Mouse (Mus musculus) stomach, postnatal 0 days (tissue): Measurements from ENCODE around the gene Ubash3a. TPM values are rescaled to one million over a fixed set of nuclear protein-coding genes. Genes with fewer than 3 reads are reported as not detected.

Experiments used
- ATAC-seq: fragments of 200-750 bp; cut with Nextera tagmentation; 2 replicates; pipeline ENCODE4 v1.8.0; 2017; ENCODE audit not compliant: low FRiP score, low TSS enrichment
- DNase-seq: peaks from one replicate; pipeline ENCODE4 v3.0.0-alpha.2; 2016; ENCODE audit warnings: low spot score
- H3K27ac ChIP-seq: fragments of 300-500 bp; sonication (generic); replicated peaks from 2 replicates; pipeline ENCODE4 v1.5.1; 2014; ENCODE audit warnings: mild to moderate bottlenecking, control low read depth
- H3K27me3 ChIP-seq: fragments of 300-500 bp; sonication (generic); 2 replicates; pipeline ENCODE4 v1.6.1; 2014; ENCODE audit warnings: low read length; ENCODE audit not compliant: control insufficient read depth, insufficient read depth
- H3K36me3 ChIP-seq: fragments of 300-500 bp; sonication (generic); 2 replicates; pipeline ENCODE4 v1.6.1; 2014; ENCODE audit warnings: low read length, mixed read lengths; ENCODE audit not compliant: control insufficient read depth, insufficient read depth
- H3K4me1 ChIP-seq: fragments of 300-500 bp; sonication (generic); replicated peaks from 2 replicates; pipeline ENCODE4 v1.6.1; 2014; ENCODE audit warnings: antibody characterized with exemption; ENCODE audit not compliant: control insufficient read depth, insufficient read depth
- H3K4me2 ChIP-seq: fragments of 300-500 bp; sonication (generic); replicated peaks from 2 replicates; pipeline ENCODE4 v1.6.1; 2014; ENCODE audit warnings: low read depth, mild to moderate bottlenecking, control low read depth, moderate library complexity
- H3K4me3 ChIP-seq: fragments of 300-500 bp; sonication (generic); 2 replicates; pipeline ENCODE4 v1.5.1; 2014; ENCODE audit warnings: low read depth, low read length, control low read depth
- H3K9ac ChIP-seq: fragments of 300-500 bp; sonication (generic); 2 replicates; pipeline ENCODE4 v1.6.1; 2014; ENCODE audit warnings: mild to moderate bottlenecking, low read length, control low read depth, mixed read lengths
- H3K9me3 ChIP-seq: fragments of 300-500 bp; sonication (generic); 2 replicates; pipeline ENCODE4 v1.6.1; 2016; ENCODE audit warnings: low read length; ENCODE audit not compliant: control insufficient read depth
- CTCF ChIP-seq: IDR thresholded peaks from 2 replicates; pipeline ENCODE4 v1.5.1; 2016; ENCODE audit warnings: antibody characterized with exemption, low read depth, mild to moderate bottlenecking, moderate library complexity
- EP300 ChIP-seq: optimal IDR thresholded peaks from 2 replicates; pipeline ENCODE3; 2016; ENCODE audit warnings: antibody characterized with exemption
- WGBS: fragments of 180-500 bp; shearing (Covaris S2); extraction: QIAGEN DNeasy Blood & Tissue Kit; methylation state at CpG from one replicate; pipeline ENCODE4 v1.1.7; 2014; 5-methylcytosine and 5-hydroxymethylcytosine counted together
- polyA plus RNA-seq: library from polyadenylated mRNA; unstranded; fragments of >200 nt; fragmentation: Nextera tagmentation; extraction: Ambion mirVana; gene quantifications from 2 replicates; pipeline ENCODE4 v1.2.1, GENCODE M21; 2015

Gene Ubash3a
- polyA plus RNA-seq, 1 experiment from 2014 or later, result 0.13 TPM

DNA sequence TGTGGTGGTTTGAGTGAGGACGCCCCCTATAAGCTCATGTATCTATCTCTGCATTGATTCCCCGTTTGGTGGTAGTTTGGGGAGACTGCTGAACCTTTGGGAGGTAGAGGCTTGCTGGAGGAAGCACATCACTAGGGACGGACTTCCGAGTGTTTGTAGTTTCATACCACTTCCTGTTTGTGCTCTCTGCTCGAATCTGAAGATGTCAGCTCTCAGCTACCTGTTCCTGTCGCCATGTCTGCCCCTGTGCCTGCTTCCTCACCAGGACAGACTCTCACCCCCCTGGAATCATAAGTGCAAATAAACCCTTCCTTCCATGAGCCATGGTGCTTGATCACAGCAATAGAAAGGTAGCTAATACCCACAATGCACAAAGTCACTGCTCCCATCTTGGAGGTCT, 67.5 kb downstream of the Ubash3a start:
- H3K9ac ChIP-seq, result no peak overlapping the region
- WGBS, result 65% methylated on average over 6 of the region's 6 CpGs
- DNase-seq, result no peak
- no peaks in the 10 kb centered on the region for H3K27me3 ChIP-seq
- H3K4me2 ChIP-seq, result no peak overlapping the region
- no peak for ATAC-seq
- H3K36me3 ChIP-seq, result no peaks in the 10 kb centered on the region
- H3K4me1 ChIP-seq, result 0 out of 2 replicates have a peak, but pooled peaks cover 2% of the 10 kb centered on the region
- TF ChIP-seq EP300, result no peak
- TF ChIP-seq CTCF, result no peak
- no peak overlapping the region for H3K27ac ChIP-seq
- no peaks in the 10 kb centered on the region for H3K9me3 ChIP-seq
- no peak overlapping the region for H3K4me3 ChIP-seq

DNA sequence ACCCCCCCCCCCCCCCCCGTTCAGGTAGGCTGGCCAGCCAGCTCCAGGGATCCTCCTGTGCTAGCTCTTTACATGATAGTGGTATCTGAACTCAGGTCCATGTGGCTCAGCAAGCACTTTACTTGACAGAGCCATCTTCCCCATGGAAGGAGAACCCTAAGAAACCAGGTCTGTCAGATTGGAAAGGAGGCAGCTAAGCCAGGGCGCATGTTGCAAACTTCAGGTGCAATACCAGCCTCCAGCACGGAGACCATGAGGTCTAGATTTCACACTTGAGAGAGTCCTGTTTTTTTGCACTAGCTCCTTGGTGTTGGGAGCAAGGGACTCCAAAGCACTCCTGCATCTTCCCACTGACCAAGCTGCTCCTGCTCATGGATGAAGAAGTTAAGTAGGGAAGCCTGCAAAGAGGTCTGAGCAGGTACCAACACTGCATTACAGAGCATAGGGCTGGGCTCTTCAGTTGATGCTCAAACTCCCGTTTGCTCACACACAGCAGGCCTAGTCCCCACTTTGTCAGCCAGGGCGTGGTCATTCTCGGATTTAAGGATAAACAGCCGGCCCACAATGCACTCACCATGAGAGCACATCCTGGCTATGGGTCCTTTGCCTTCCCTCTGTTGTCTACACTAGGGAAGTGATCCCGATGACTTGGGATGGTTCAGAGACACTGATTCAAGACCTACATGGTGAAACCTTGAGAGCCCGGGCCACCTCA, 68.7 kb downstream of the Ubash3a start:
- Histone ChIP-seq H3K4me1 (0 out of 2 replicates have a peak, but pooled peaks cover 2% of the 10 kb centered on the region), H3K4me2 (peak overlapping the region; percentile 76), H3K36me3 (no peaks in the 10 kb centered on the region), H3K9ac (peak overlapping the region; percentile 55; the same call in 1 of the 2 replicates), H3K4me3 (peak overlapping the region; percentile 49), H3K9me3 (no peaks in the 10 kb centered on the region), H3K27me3 (no peaks in the 10 kb centered on the region), H3K27ac (peak overlapping the region; percentile 58; the same call in 1 of the 2 replicates)
- TF ChIP-seq CTCF (no peak), EP300 (no peak)
- no peak for DNase-seq
- 28% methylated on average over 9 of the region's 9 CpGs for WGBS
- ATAC-seq, result peak; percentile 35

DNA sequence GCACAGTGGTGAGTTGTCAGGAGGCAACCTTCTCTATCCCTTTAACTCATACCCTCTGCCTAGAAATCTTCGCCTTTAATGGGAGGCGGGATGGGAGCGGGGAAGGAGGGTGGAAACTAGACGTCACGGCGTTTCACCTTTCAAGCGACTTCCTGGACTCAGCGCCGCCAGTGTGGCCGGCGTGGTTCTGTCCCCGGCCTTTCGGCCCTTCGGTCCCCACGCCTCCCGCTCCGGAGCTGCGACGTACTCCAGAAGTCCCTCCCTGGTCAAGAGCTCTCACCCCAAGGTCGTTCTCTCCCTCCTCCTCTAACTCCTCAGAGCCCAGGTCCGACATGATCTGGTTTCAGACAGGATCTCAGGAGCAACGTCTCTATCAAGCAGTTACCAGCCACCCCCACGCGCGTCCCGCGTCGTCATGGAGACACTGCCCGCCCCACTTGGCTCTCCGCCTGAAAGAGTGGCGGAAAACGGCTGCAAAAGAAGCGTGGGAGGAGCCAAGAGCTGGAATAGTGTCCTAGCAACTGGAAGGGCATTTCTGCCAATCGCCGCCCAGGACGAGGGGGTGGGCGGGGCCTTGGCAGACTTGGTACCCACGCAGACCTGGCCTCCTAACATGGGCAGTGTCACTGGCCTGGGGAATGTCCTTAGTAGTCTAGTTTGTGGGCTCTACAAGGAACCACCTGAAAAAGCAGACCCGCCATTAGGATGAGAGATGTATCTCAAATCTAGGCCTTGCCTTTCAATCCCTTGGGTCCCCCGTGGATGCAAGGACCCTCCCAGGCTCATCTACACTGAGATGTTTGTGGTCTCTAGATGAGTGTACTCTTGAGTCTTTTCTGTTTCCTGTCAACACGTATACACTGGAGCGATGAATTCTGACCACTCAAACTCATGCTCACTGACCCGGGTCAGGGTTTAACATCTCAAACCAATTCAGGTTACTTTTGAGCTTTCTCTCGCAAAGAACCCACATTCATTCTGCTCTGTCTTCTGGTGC, 69.5 kb downstream of the Ubash3a start, which contains the start of gene Rsph1:
Rsph1 (minus strand) TSS at position 462 of the 997 bp plus-strand sequence.
- H3K4me2 ChIP-seq, result peak within 1 kb of the TSS; percentile 76
- H3K36me3 ChIP-seq, result no peaks in the 10 kb centered on the region
- 11% methylated on average over 44 of the region's 44 CpGs for WGBS
- peak within 1 kb of the TSS; percentile 49 for H3K4me3 ChIP-seq
- ATAC-seq (peak; percentile 91), DNase-seq (peak; percentile 96)
- H3K9me3 ChIP-seq, result no peaks in the 10 kb centered on the region
- H3K27ac ChIP-seq, result peak within 1 kb of the TSS; percentile 58; the same call in 1 of the 2 replicates
- H3K4me1 ChIP-seq, result 0 out of 2 replicates have a peak, but pooled peaks cover 2% of the 10 kb centered on the region
- H3K27me3 ChIP-seq, result no peaks in the 10 kb centered on the region
- TF ChIP-seq CTCF, result no peak
- no peak for TF ChIP-seq EP300
- peak within 1 kb of the TSS; percentile 55 for H3K9ac ChIP-seq

DNA sequence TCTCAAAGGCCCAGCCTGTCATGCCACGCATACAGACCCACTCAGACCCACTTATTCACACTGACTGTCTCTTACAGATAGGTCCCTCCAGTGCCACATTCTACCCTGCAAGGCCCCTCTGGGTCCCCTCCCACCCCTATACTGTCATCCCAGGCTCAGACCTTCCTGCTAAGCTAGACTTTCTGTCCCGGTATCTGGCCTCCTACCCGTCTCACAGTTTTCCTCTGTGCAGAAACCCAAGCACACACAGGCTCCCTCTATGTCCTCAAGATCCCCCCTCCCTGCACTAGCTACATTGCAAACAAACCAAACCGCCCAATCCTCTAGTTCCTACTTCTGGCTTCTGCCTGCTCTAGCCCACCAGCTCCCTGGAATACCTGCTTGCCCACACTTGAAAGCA, 70.3 kb downstream of the Ubash3a start:
- Histone ChIP-seq H3K4me1 (0 out of 2 replicates have a peak, but pooled peaks cover 2% of the 10 kb centered on the region), H3K9me3 (no peaks in the 10 kb centered on the region), H3K4me3 (no peak overlapping the region), H3K4me2 (no peak overlapping the region), H3K27me3 (no peaks in the 10 kb centered on the region), H3K9ac (no peak overlapping the region), H3K36me3 (no peaks in the 10 kb centered on the region), H3K27ac (no peak overlapping the region)
- ATAC-seq (no peak), DNase-seq (no peak)
- WGBS, result 64% methylated on average over 4 of the region's 4 CpGs
- TF ChIP-seq CTCF, result no peak
- TF ChIP-seq EP300, result no peak

DNA sequence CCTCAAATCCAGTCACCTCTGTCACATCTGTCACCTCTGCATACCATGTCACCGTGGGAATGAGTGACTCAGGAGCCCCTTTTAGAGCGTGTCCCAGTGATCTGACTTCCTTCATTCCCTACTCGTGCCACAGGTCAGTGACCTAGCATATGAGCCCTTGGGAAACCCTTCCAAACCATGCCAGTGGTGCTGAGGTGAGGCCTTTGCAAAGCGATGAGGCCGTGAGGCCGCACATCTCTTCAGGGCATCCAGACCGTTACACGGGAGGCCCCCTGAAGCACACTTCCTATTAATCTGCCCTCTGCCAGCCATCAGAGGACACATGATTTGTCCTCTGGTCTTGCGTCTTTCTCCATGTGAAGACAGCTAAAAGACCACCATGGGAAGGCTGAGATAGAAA, 71.9 kb downstream of the Ubash3a start:
- H3K9ac ChIP-seq, result no peak overlapping the region
- WGBS, result 74% methylated on average over 9 of the region's 9 CpGs
- H3K9me3 ChIP-seq, result no peaks in the 10 kb centered on the region
- no peaks in the 10 kb centered on the region for H3K27me3 ChIP-seq
- no peaks in the 10 kb centered on the region for H3K36me3 ChIP-seq
- DNase-seq, result no peak
- ATAC-seq, result no peak
- H3K27ac ChIP-seq, result no peak overlapping the region
- H3K4me2 ChIP-seq, result no peak overlapping the region
- no peak overlapping the region for H3K4me3 ChIP-seq
- 0 out of 2 replicates have a peak, but pooled peaks cover 2% of the 10 kb centered on the region for H3K4me1 ChIP-seq
- TF ChIP-seq CTCF (no peak), EP300 (no peak)
